Mouse (Mus musculus): ENCODE data around the gene AA467197.

Gene AA467197

GRCm38 (mm10) chr2:122638029-122638428 lies 1.2 kb downstream of the AA467197 start:
- no peak for DNase-seq (ENCODE audit: low read depth, low spot score)

GRCm38 (mm10) chr2:122638673-122639072 lies 1.9 kb downstream of the AA467197 start:
- DNase-seq (ENCODE audit: low read depth, low spot score), result no peak

- DNase-seq (ENCODE audit: low read depth, low spot score), result no peak
These were observed 15.6 kb downstream of the AA467197 start for GRCm38 (mm10) chr2:122652096-122653084.

GRCm38 (mm10) chr2:122656052-122656451 lies 19.3 kb downstream of the AA467197 start:
- DNase-seq (ENCODE audit: low read depth, low spot score), result no peak

- no peak for DNase-seq (ENCODE audit: low read depth, low spot score)
These were observed 20.0 kb downstream of the AA467197 start for GRCm38 (mm10) chr2:122656767-122657166.

GRCm38 (mm10) chr2:122657707-122658524 lies 21.1 kb downstream of the AA467197 start:
- DNase-seq (ENCODE audit: low read depth, low spot score), result peak; percentile 58

- DNase-seq (ENCODE audit: low read depth, low spot score), result no peak
These were observed 23.0 kb downstream of the AA467197 start for GRCm38 (mm10) chr2:122659825-122660224.

GRCm38 (mm10) chr2:122665253-122665972 lies 28.6 kb downstream of the AA467197 start:
- DNase-seq (ENCODE audit: low read depth, low spot score), result no peak

- peak; percentile 61 for DNase-seq (ENCODE audit: low read depth, low spot score)
These were observed 29.4 kb downstream of the AA467197 start for GRCm38 (mm10) chr2:122665973-122666875.

- DNase-seq (ENCODE audit: low read depth, low spot score), result no peak
These were observed 31.1 kb downstream of the AA467197 start for GRCm38 (mm10) chr2:122667856-122668255.

- no peak for DNase-seq (ENCODE audit: low read depth, low spot score)
These were observed 34.9 kb downstream of the AA467197 start for GRCm38 (mm10) chr2:122671714-122672113.

- DNase-seq (ENCODE audit: low read depth, low spot score), result no peak
These were observed 36.1 kb downstream of the AA467197 start for GRCm38 (mm10) chr2:122672841-122673240.

- no peak for DNase-seq (ENCODE audit: low read depth, low spot score)
These were observed 38.3 kb downstream of the AA467197 start for GRCm38 (mm10) chr2:122675126-122675525.

- no peak for DNase-seq (ENCODE audit: low read depth, low spot score)
These were observed 44.8 kb downstream of the AA467197 start for GRCm38 (mm10) chr2:122681379-122682137.

- no peak for DNase-seq (ENCODE audit: low read depth, low spot score)
These were observed 45.7 kb downstream of the AA467197 start for GRCm38 (mm10) chr2:122682520-122682919.

GRCm38 (mm10) chr2:122683641-122684040 lies 46.9 kb downstream of the AA467197 start:
- no peak for DNase-seq (ENCODE audit: low read depth, low spot score)

- DNase-seq (ENCODE audit: low read depth, low spot score), result no peak
These were observed 49.9 kb downstream of the AA467197 start for GRCm38 (mm10) chr2:122686665-122687064.
